ENCODE assay signal across 8 mouse cellular contexts in the genomic region with DNA sequence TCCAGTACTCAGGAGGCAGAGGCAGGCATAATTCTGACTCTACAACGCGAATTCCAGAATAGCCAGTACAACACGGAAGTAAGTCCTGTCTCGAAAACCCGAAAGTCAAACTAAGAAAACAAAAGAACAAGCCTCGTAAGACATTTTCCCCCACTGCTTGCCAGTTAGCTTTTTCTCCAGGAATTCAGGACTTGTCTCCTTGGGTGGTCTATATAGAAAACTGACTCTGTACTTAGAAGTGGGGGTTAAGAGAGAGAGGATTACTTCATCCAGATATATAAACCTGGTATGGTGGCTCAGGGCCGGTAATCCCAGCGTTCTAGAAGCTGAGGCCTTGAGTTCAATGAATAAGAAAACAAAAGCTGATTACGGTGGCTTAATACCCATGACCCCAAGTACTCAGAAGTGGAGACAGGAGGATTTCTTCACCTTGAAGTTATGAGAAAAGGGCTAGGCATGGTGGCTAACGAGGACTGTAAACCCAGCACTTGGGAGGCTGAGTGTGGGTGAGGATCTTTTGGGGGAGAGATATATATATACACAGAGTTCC. TPM values are rescaled to one million over a fixed set of nuclear protein-coding genes. Genes with fewer than 3 reads are reported as not detected.
DNase-seq lines count a peak whose midpoint lies in the region; ATAC-seq and TF ChIP-seq lines count a peak whose summit lies in the region.

No protein-coding gene starts in this region.

- H3K4me3 ChIP-seq in heart, embryonic 13.5 days, result peak overlapping the region; percentile 61
- H3K4me3 ChIP-seq in ES-E14 (ENCODE audit: insufficient read depth in 1 of 2, low read depth in 1 of 2, low read length in 2 of 2, poor library complexity in 1 of 2, severe bottlenecking in 1 of 2), result peak overlapping the region; percentile 66 to 91
- H3K4me3 ChIP-seq in hindbrain, embryonic 10.5 days, result peak overlapping the region; percentile 72
- H3K4me3 ChIP-seq in midbrain, embryonic 11.5 days (ENCODE audit: low read depth, low read length), result peak overlapping the region; percentile 56

- peak overlapping the region; percentile 75 for H3K27ac ChIP-seq in heart, embryonic 13.5 days (replicated peaks)
- H3K27ac ChIP-seq in ES-E14 (ENCODE audit: insufficient read depth, low read depth, low read length, poor library complexity, severe bottlenecking), result peak overlapping the region; percentile 65
- peak overlapping the region; percentile 86 for H3K27ac ChIP-seq in hindbrain, embryonic 10.5 days
- H3K27ac ChIP-seq in midbrain, embryonic 11.5 days (ENCODE audit: low read depth, low read length), result no peak overlapping the region

- peak overlapping the region; percentile 85 for H3K9ac ChIP-seq in heart, embryonic 13.5 days
- H3K9ac ChIP-seq in ES-E14 (ENCODE audit: insufficient read depth, low read depth, low read length, poor library complexity, severe bottlenecking), result peak overlapping the region; percentile 76; the same call in 1 of the 2 replicates
- H3K9ac ChIP-seq in midbrain, embryonic 11.5 days (ENCODE audit: low read length), result peak overlapping the region; percentile 75

- in situ Hi-C loops in ES-E14 (cut with MboI; ENCODE audit: low sequenced_read_pairs in 2 of 2, unreplicated experiment in 2 of 2), result no loop called here

- no peak for DNase-seq in heart, postnatal 36 days
- DNase-seq in ES-E14 (ENCODE audit: low read depth, low spot score), result no peak
- DNase-seq in hindbrain, embryonic 10.5 days (ENCODE audit: low spot score), result no peak
- no peak for DNase-seq in midbrain, embryonic 11.5 days (ENCODE audit: low spot score, missing footprints)
- DNase-seq in frontal cortex, postnatal 25 days (ENCODE audit: low spot score in 2 of 2), result no peak
- DNase-seq in cerebellum, adult 8-10 months, result no peak
- no peak for DNase-seq in left cerebral cortex, adult 8-10 months (ENCODE audit: low spot score in 2 of 2)

- H3K4me1 ChIP-seq in heart, embryonic 13.5 days, result peaks cover 30% of the 10 kb centered on the region
- peaks cover 7% of the 10 kb centered on the region in 2 experiments; a peak in 3 of 4 replicates for H3K4me1 ChIP-seq in ES-E14 (ENCODE audit: control insufficient read depth in 2 of 2, insufficient read depth in 2 of 2, low read length in 2 of 2, poor library complexity in 1 of 2)
- peaks cover 17% of the 10 kb centered on the region for H3K4me1 ChIP-seq in hindbrain, embryonic 10.5 days (replicated peaks)
- H3K4me1 ChIP-seq in midbrain, embryonic 11.5 days (ENCODE audit: control insufficient read depth, insufficient read depth, low read length), result peaks cover 4% of the 10 kb centered on the region; the same call in 1 of the 2 replicates

- peak overlapping the region; percentile 72 for H3K4me2 ChIP-seq in heart, embryonic 13.5 days
- peak overlapping the region; percentile 57 for H3K4me2 ChIP-seq in midbrain, embryonic 11.5 days

- H3K36me3 ChIP-seq in heart, embryonic 13.5 days, result no peaks in the 10 kb centered on the region
- H3K36me3 ChIP-seq in ES-E14 (ENCODE audit: control insufficient read depth, insufficient read depth, low read length, poor library complexity, severe bottlenecking), result no peaks in the 10 kb centered on the region
- H3K36me3 ChIP-seq in hindbrain, embryonic 10.5 days, result no peaks in the 10 kb centered on the region
- H3K36me3 ChIP-seq in midbrain, embryonic 11.5 days (ENCODE audit: control insufficient read depth, insufficient read depth, low read length), result no peaks in the 10 kb centered on the region

- ATAC-seq in heart, embryonic 13.5 days (ENCODE audit: extremely low read depth, insufficient number of reproducible peaks, low FRiP score, low TSS enrichment), result no peak
- no peak for ATAC-seq in midbrain, embryonic 11.5 days (ENCODE audit: low FRiP score)

- intact Hi-C loops in heart, postnatal 36 days (cut with DNase I), result loop anchor here (10.0 kb wide), 1 partner anchor 188 kb away; the partner anchor contains the start of gene Zfp580

- H3K9me3 ChIP-seq in heart, embryonic 13.5 days, result 0 out of 2 replicates have a peak, but pooled peaks cover 6% of the 10 kb centered on the region
- no peaks in the 10 kb centered on the region for H3K9me3 ChIP-seq in ES-E14 (ENCODE audit: control insufficient read depth, insufficient read depth, low read depth, low read length)
- H3K9me3 ChIP-seq in hindbrain, embryonic 10.5 days, result peaks cover 6% of the 10 kb centered on the region; the same call in 1 of the 2 replicates
- no peaks in the 10 kb centered on the region for H3K9me3 ChIP-seq in midbrain, embryonic 11.5 days (ENCODE audit: control insufficient read depth, low read length)

- 43% methylated on average over 10 of the region's 10 CpGs for WGBS in heart, embryonic 13.5 days
- WGBS in hindbrain, embryonic 10.5 days, result 44% methylated on average over 10 of the region's 10 CpGs
- WGBS in midbrain, embryonic 11.5 days, result 34% methylated on average over 10 of the region's 10 CpGs

- H3K27me3 ChIP-seq in heart, embryonic 13.5 days (replicated peaks), result no peaks in the 10 kb centered on the region
- no peaks in the 10 kb centered on the region for H3K27me3 ChIP-seq in hindbrain, embryonic 10.5 days (ENCODE audit: insufficient read depth, poor library complexity, severe bottlenecking)
- no peaks in the 10 kb centered on the region for H3K27me3 ChIP-seq in midbrain, embryonic 11.5 days (ENCODE audit: control insufficient read depth, insufficient read depth, low read length)

TF ChIP-seq in ES-E14, 5 proteins besides CTCF, POLR2A, EP300 and RAD21:
- TF ChIP-seq ZNF384 (IDR thresholded peaks at IDR 0.05; ENCODE audit: low read depth, low read length), result no peak
- TF ChIP-seq MAFK (IDR thresholded peaks at IDR 0.05; ENCODE audit: insufficient read depth, low read depth, low read length), result no peak
- TF ChIP-seq HCFC1 (IDR thresholded peaks at IDR 0.05; ENCODE audit: borderline replicate concordance, insufficient read depth, low read length), result no peak
- TF ChIP-seq ZC3H11A (IDR thresholded peaks at IDR 0.05; ENCODE audit: borderline replicate concordance, low read depth, low read length), result no peak
- no peak for TF ChIP-seq CHD2 (IDR thresholded peaks at IDR 0.05; ENCODE audit: low read depth, low read length)

RNA-seq across cellular contexts. Expression of gene Isoc2b, which starts 3.4 kb away (rescaled TPM):
- 3.7 and 3.8 TPM in 2 replicates for polyA plus RNA-seq in heart, embryonic 13.5 days (2015; fragmentation: Nextera tagmentation; extraction: Ambion mirVana)
- 1 to 10 TPM; 3.9 to 4.6 TPM for total RNA-seq in heart, postnatal 36 days (2021)
- total RNA-seq in ES-E14 (2012; rRNA removed), result 3.5 and 3.7 TPM in 2 replicates
- polyA plus RNA-seq in hindbrain, embryonic 10.5 days (2016; fragmentation: Nextera tagmentation; extraction: Ambion mirVana), result 2.6 and 3.3 TPM in 2 replicates
- polyA plus RNA-seq in midbrain, embryonic 11.5 days (2014; fragmentation: Nextera tagmentation; extraction: Ambion mirVana), result 2.6 and 4.6 TPM in 2 replicates
- total RNA-seq in left cerebral cortex, adult 8-10 months (2022), result 1 to 10 TPM; 8.3 to 10.0 (median 9.1) TPM

RNA-seq across cellular contexts. Expression of gene Isoc2a, which starts 10.2 kb away (rescaled TPM):
- 1.4 TPM in 2 replicates for polyA plus RNA-seq in heart, embryonic 13.5 days (2015; fragmentation: Nextera tagmentation; extraction: Ambion mirVana)
- total RNA-seq in heart, postnatal 36 days (2021), result 10 to 100 TPM; 45.4 to 48.8 TPM
- total RNA-seq in ES-E14 (2012; rRNA removed), result 13.0 and 16.1 TPM in 2 replicates
- 0.73 and 0.82 TPM in 2 replicates for polyA plus RNA-seq in hindbrain, embryonic 10.5 days (2016; fragmentation: Nextera tagmentation; extraction: Ambion mirVana)
- 0.63 and 0.78 TPM in 2 replicates for polyA plus RNA-seq in midbrain, embryonic 11.5 days (2014; fragmentation: Nextera tagmentation; extraction: Ambion mirVana)
- 10 to 100 TPM; 16.1 to 17.7 (median 17.1) TPM for total RNA-seq in left cerebral cortex, adult 8-10 months (2022)

RNA-seq across cellular contexts. Expression of gene Shisa7, which starts 22.2 kb away (rescaled TPM):
- 0.04 TPM in 2 replicates for polyA plus RNA-seq in heart, embryonic 13.5 days (2015; fragmentation: Nextera tagmentation; extraction: Ambion mirVana)
- not detected for total RNA-seq in heart, postnatal 36 days (2021)
- total RNA-seq in ES-E14 (2012; rRNA removed), result 6.9 and 8.4 TPM in 2 replicates
- polyA plus RNA-seq in hindbrain, embryonic 10.5 days (2016; fragmentation: Nextera tagmentation; extraction: Ambion mirVana), result 0.68 and 1.8 TPM in 2 replicates
- 1.9 and 2.4 TPM in 2 replicates for polyA plus RNA-seq in midbrain, embryonic 11.5 days (2014; fragmentation: Nextera tagmentation; extraction: Ambion mirVana)
- 100 to 1,000 TPM; 105 to 117 (median 110) TPM for total RNA-seq in left cerebral cortex, adult 8-10 months (2022)

RNA-seq across cellular contexts. Expression of gene Gm36210, which starts 39.6 kb away (rescaled TPM):
- 0.27 TPM in 1 of 2 replicates, not detected in the other for polyA plus RNA-seq in heart, embryonic 13.5 days (2015; fragmentation: Nextera tagmentation; extraction: Ambion mirVana)
- total RNA-seq in heart, postnatal 36 days (2021), result not detected
- 1.6 and 2.2 TPM in 2 replicates for total RNA-seq in ES-E14 (2012; rRNA removed)
- not detected in 2 replicates for polyA plus RNA-seq in hindbrain, embryonic 10.5 days (2016; fragmentation: Nextera tagmentation; extraction: Ambion mirVana)
- 0.12 TPM in 1 of 2 replicates, not detected in the other for polyA plus RNA-seq in midbrain, embryonic 11.5 days (2014; fragmentation: Nextera tagmentation; extraction: Ambion mirVana)
- total RNA-seq in left cerebral cortex, adult 8-10 months (2022), result under 1 TPM in 3 of 4 experiments, not detected in 1; 0.48 to 0.65 (median 0.51) TPM

RNA-seq across cellular contexts. Expression of gene Zfp628, which starts 48.3 kb away (rescaled TPM):
- 2.4 and 2.9 TPM in 2 replicates for polyA plus RNA-seq in heart, embryonic 13.5 days (2015; fragmentation: Nextera tagmentation; extraction: Ambion mirVana)
- 1 to 10 TPM; 7.2 to 9.2 TPM for total RNA-seq in heart, postnatal 36 days (2021)
- total RNA-seq in ES-E14 (2012; rRNA removed), result 4.0 and 4.3 TPM in 2 replicates
- polyA plus RNA-seq in hindbrain, embryonic 10.5 days (2016; fragmentation: Nextera tagmentation; extraction: Ambion mirVana), result 5.3 and 6.5 TPM in 2 replicates
- polyA plus RNA-seq in midbrain, embryonic 11.5 days (2014; fragmentation: Nextera tagmentation; extraction: Ambion mirVana), result 3.5 and 3.8 TPM in 2 replicates
- 10 to 100 TPM; 14.7 to 16.8 (median 15.5) TPM for total RNA-seq in left cerebral cortex, adult 8-10 months (2022)

Comparison
In these comparisons a context has a peak if more than half of its experiments do, and no peak if none do; other contexts are left out.
1. RNA of gene Shisa7, which starts 22.2 kb away (total RNA-seq): 105 to 117 TPM in left cerebral cortex, adult 8-10 months; 6.9 to 8.4 TPM in ES-E14 and not detected in heart, postnatal 36 days; every median in the first group is over 10 times any median in the second.
2. Peak in every context shown above with its lines, with median percentiles within 50 percentile points of each other: H3K4me3 ChIP-seq and H3K9ac ChIP-seq.